Mouse (Mus musculus) stomach, postnatal 0 days (tissue): ENCODE results near the gene Gm49395.

Experiments
- CTCF ChIP-seq: IDR thresholded peaks from 2 replicates; pipeline ENCODE4 v1.5.1; 2016; ENCODE audit warnings: antibody characterized with exemption, low read depth, mild to moderate bottlenecking, moderate library complexity
- EP300 ChIP-seq: optimal IDR thresholded peaks from 2 replicates; pipeline ENCODE3; 2016; ENCODE audit warnings: antibody characterized with exemption

DNA sequence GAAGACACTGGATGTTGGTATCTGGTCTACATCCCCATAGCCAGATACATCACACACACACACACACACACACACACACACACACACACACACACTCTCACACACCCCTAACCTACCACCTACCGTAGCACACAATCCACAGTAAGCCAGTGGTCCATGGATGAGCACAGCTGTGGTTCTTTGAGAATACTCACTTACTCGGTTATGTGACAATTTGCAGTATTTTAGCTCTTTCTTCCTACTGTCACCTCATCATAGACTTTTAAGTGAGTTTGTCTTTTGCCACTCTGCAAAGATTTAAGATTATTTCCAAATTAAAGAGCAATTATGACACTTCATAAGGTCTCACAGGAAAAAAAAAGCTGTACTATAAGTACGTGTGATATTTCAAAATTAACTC lies 16.5 kb upstream of the Gm49395 start:
- TF ChIP-seq CTCF = no peak
- no peak for TF ChIP-seq EP300
